Mouse (Mus musculus) ES-E14 (cell line): Measurements from ENCODE around the gene Bco1.

Experiments used
- CHD2 ChIP-seq: IDR thresholded peaks from 2 replicates; pipeline ENCODE4 v1.6.1; 2014; ENCODE audit warnings: mild to moderate bottlenecking, low read depth, low read length, inconsistent platforms
- HCFC1 ChIP-seq: IDR thresholded peaks from 2 replicates; pipeline ENCODE4 v1.6.1; 2012; ENCODE audit warnings: low read length, inconsistent platforms, borderline replicate concordance; ENCODE audit not compliant: insufficient read depth
- MAFK ChIP-seq: IDR thresholded peaks from 2 replicates; pipeline ENCODE4 v1.6.1; 2014; ENCODE audit warnings: mild to moderate bottlenecking, low read depth, low read length, inconsistent platforms; ENCODE audit not compliant: insufficient read depth
- ZNF384 ChIP-seq: IDR thresholded peaks from 2 replicates; pipeline ENCODE4 v1.6.1; 2012; ENCODE audit warnings: low read depth, low read length, inconsistent platforms

DNA sequence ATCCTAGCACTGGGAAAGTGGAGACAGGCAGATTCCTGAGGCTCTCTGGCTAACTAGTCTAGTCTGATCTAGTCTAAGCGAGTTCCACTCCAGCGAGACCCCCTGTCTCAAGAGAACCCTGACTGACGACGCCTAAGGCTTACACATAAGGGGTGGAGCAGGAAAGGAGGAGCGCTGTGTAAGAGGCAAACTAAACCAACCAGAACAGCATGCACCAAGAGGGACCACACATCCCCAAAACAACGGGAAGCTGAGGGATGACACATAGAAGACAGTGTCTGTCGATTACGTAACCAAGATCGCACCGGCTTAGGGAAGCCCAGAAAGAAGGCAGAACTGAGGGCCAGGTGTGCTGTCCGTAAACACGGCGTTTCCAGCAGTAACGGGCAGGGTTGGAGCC is 16.0 kb upstream of the Bco1 start:
- TF ChIP-seq MAFK (no peak), HCFC1 (no peak), CHD2 (no peak), ZNF384 (no peak)
